Mouse (Mus musculus): Measurements from ENCODE around the gene Hecw2.

The Hecw2 gene

DNA sequence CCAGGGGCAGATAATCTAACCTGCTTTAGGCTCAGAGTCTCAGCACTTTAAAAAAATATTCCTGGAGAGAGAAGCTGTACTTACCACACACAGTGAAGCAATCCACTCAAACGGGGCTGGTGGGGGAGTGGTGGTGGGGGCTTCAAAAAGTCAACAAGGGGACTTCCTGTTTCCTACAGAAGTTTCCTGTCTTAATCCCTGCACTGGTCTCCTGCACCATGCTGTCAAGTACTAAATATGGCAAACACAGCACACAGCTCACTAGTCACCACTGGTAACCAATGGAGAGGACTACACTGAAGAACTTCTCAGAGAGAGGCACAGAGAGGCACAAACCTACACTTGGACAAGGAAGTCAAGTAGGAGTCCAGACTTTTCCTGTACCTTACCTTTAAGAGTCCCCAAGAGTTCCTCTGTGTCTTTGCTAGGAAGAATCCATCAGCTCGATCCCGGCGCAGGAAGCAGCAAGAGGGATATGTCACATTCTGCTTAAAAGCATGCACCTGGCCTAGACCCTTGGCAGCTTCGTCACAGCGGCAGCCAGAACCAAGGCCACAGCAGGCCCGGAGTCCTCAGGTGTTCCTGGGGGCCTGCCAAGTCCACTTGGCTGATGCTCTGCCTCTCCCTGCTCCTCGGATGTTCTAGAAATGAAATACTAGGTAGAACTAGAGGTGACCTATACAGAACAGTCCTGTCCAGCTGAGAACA is 217.0 kb downstream of the Hecw2 start:
- DNase-seq, result peak; percentile 81

DNA sequence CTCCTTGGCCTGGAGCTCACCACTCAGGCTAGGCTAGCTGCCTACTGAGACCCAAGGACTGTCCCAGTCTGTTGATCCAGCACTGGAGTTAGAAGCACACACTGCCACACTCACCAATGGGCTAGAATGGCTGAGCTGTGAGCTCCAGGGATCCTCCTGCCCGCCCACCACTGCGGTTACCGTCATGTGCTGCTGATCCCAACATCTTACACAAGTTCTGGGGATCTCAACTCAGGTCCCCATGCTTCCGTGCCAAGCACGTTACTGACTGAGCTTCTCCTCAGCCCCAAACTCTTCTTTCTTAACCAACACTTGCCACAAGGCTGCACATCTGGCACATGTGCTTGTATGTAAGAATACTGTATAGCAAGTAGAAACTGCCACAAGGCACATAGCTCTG is 218.2 kb downstream of the Hecw2 start:
- no peak for DNase-seq

DNA sequence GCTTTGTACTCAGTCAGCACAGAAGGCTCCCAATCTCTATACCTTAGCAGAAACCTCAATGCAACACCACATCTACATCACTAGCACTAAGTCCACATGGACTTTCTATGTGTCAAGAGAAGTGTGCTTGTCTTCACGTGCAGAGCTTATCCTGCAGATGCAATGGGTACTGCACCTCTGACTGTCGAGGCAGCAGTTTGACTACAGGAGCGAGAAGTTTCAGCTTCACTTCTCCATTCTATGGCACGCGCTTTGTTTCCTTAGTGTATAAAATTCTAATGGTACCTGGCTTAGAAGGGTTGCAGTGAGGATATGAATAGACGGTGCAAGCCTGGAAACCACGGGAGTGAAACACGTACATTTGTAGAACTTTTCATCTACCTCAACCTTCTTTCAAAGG is 218.9 kb downstream of the Hecw2 start:
- DNase-seq, result no peak

DNA sequence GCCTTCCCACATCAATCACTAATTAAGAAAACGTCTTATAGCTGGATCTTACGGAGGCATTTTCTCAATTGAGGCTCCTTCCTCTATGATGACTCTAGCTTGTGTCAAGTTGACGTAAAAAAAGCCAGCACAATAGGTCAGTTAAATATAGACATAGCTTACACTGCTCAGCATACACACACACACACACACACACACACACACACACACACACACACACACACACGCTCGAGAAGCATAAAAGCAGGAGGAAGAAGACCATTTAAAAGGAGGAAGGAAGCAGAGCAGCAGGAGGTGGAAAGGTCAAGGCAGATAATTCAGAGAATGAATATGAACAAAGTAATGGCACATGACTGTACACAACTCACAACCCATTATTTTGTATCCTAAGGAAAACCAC is 220.0 kb downstream of the Hecw2 start:
- DNase-seq, result no peak

DNA sequence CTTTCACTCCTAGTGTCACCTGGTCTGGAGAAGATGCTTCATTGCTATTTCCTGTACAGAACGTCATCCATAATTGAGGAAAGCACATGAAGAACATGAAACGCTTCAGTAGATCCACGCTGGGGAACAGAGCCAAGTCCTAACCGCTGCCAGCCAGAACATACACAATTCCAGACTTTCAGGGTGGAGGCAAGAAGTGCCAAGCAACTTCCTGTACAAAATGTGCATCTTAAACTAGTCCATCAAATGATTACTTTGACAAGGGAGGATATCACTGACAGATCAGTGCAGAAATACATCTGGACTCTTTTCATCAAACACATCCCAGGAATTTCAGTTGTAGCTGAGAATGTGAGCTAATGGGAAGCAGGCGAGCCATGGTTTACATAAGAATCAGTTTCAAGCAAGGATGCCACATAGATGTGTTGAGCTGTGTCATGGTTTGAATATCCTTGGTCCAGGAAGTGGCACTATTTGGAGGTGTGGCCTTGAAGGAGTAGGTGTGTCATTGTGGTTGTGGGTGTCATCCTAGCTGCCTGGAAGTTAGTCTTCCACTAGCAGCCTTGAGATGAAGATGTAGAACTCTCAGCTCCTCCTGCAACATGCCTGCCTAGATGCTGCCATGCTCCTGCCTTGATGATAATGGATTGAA is 224.5 kb downstream of the Hecw2 start:
- DNase-seq, result no peak

DNA sequence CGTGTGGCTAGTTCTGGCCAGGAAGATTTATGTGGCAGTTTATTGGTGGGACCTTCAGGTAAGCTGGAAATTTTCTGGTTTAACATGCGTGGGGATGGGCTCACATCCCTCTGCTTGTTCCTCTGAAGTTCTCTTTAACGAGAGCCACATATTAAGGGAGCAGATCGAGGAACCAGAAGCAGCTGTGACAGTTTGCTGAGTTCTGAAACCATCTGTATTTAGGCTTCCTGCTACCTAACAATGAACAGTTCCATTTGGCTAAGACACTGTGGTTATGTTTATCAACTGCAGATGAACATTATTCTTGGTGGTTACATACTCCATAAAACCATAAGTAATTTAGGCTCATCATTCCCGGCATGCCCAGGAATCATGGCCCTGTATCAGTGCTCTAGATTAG is 242.6 kb downstream of the Hecw2 start:
- DNase-seq, result no peak

DNA sequence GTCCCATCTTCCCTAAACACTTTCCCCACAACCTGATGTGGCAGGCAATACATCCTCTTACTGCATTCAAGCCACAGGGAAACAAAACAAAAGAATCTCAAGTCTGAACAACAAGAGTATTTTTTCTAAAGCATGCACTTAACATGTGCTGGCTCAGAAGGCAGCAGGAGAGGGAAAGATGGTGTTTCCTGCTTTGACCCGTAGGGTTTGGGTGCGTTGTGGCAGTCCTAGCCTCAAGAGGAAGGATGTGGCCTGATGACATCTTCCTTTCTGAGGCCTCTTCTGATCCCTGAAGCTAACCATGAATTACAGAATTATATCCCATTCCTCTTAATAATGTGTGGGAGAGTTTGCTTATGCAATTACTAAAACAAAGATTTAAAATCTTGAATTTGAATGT is 249.2 kb downstream of the Hecw2 start:
- no peak for DNase-seq

DNA sequence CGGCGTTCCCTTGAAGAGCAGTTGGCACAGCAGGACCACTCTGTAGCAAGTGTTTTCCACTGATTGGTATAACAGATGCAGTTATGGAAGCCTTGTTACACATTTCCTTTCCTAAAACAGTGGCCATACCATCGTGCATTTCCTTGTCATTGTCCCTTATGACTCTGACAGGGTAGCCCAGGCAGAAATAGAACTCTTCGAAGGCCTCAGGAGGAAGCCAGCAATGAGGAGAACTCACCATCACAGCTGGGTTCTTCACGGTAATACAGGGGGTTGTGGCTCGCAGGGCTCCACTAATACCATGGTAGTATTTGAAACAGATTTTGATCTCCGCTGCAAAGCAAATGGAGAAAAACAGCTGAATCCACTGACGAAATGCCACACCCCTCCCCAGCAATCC is 252.5 kb downstream of the Hecw2 start:
- no peak for DNase-seq

DNA sequence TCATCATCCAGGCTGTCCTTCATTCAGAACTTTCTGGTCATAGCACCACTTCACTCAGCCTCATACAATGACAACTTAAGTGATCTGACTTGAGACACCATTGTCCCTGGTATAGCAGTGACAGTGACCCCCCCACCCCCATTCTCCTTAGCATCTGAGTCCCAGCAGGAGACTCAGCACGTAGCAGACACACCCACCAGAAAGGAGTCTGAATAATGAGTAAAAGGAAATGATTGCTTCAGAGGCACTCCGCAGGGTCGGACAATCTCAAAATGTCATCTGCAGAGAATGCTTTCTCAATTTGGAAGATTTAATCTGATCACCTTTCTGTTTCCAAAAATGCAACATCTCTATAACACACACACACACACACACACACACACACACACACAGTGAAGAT is 253.4 kb downstream of the Hecw2 start:
- no peak for DNase-seq

DNA sequence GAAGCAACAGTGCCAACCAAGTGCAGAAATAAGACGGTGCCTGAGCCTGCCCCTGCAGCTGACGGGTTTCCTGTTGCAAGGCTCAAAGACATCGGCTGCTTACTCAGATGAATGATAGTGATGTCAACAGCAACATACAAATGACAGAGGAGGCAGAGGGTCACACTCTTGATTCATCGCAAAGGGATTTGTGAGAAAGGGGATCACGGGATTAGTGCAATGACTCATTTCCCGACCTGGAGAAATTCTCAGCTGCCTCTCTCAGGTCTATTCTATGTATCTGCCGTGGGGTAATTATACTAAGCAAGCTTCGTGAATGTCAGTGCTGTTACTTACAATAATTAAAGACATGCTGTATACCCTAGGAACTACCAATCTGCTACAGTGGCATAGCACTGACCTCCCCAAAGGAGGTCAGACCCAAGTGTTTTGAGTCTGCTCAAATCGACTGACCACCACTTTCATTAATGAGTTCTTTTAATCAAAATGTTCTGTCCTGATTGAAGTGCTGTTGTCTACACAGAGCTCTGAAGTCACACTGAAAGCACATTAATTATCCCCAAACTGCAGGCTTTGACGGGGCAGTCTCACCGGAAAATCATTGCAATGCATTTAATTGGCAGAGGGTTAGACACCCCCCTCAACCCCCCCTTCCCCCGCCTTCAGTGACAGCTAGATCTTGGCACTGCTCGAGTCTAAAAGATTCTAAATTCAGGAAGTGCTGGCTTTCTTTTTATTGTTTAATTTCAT is 254.5 kb downstream of the Hecw2 start:
- DNase-seq, result no peak

DNA sequence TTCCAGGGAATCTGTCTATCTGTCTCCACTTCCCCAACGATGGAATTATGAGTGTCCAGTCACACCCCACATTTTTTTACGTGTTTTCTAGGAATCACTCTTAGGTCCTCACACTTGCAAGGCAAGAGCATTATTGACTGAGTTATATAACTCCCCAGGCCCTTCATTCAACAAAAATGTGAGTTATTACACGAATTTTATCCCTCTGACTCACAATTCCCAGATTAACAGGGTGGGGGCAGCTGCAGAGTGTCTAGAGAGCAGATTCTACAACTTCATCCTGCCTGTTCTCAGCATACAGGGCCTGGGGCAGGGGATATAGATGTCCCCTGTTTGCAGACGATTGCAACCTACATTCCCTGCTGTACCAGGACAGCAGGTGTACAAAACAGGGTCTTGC is 255.7 kb downstream of the Hecw2 start:
- no peak for DNase-seq

DNA sequence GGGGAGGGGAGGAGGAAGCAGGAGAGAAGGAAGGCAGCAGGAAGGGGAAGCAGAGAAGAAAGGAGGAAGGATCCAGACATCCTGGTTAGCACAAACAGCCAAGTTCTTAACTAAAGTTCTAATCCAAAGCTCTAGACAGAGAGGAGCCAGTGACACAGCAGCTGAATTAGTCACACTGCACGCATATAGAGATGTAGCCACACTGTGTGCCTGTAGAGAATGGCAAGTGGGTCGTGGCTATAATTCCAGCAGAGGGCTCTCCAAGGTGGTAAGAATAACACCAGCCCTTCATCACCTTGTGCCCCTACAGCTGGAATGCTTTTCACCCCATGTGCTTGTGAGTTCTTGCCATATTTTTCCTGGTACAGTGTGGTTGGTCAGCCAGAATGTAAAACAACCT is 261.7 kb downstream of the Hecw2 start:
- DNase-seq, result no peak

DNA sequence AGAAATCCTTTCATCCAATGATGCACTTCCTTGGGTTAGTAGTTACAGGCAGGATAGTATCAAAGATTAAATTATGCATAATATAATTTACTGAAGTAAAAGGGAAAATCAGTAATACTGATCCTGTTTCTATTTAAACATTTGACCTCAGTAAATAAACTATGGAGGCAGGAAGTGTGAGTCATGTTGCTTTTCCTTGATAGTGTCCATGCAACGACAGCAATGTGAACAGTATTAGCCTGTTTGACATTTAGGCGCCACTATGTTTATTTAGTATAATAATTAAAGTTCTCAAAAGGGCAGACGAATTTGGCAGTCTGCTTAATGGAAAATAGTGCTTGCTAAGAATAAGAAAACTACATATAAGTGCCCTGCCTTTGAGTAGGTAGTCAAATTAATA is 263.7 kb downstream of the Hecw2 start:
- no peak for DNase-seq

DNA sequence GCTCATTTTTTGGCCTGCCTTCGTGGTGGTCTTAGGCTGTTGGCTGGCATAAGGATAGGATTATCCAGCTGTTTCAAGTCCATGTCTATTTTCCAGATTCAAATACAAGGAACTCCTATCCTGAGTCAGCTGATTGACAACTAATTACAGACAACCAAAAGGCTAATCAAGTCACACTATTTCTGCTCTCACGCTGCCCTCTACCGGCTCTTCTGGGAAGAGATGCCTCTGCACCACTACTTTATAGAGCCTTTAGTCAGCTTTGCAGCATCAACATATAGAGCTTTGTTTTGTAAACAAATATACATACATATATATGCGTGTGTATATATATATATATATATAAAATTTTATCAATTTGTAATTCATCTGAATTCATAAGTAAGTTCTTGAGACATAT is 267.4 kb downstream of the Hecw2 start:
- peak; percentile 33 for DNase-seq

DNA sequence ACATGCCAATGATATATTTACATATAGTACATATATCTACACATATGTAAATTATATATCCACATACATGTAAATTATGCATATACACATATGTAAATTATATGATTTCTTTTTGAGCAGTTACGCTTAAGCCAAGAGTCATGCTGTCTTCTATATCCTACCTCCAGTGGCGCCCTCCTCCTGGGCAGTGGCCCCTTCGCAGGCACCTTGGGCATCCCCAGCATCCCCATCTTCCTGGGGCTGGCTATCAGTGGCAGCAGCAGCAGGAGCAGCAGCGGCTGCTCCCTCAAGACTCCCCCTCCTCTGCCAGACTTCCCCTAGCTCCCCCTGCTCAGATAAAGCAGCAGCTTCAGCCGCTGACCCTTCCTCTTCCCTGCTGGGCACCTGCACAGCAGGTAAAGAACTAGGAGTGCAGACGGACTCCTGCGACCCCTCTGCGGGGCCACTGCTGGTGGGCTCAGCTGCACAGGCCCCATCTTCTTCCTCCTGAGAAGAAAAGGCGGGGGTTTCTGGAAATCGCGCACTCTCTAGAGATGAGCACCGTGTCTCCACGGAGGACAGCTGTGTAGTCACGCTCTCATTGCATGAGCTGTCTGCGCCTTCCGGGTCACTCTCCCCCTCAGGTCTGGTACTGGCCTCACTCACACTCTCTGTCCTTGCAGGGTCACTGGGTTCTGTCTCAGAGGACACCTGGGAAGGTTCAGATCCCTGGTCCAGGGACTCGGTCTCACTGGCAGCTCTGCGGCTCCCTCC is 269.6 kb downstream of the Hecw2 start:
- no peak for DNase-seq

DNA sequence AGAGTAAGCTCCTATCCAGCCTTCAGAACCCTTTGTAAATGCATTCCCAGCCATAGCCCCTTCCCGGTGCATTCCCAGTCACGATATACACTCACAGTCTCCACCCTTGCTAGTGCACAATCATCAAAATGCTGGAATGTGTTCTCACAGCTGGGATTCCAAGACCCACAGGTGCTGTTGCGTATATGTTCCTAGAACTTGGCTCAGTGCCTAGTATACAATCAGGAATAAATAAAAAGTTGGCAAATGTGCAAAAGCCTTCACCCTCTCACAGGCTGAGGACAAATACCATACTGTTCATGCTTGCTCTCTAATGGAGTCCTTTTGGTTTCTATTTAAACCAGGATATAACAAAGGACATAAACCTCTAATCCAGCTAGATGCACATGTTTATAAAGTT is 283.1 kb downstream of the Hecw2 start:
- DNase-seq, result no peak

DNA sequence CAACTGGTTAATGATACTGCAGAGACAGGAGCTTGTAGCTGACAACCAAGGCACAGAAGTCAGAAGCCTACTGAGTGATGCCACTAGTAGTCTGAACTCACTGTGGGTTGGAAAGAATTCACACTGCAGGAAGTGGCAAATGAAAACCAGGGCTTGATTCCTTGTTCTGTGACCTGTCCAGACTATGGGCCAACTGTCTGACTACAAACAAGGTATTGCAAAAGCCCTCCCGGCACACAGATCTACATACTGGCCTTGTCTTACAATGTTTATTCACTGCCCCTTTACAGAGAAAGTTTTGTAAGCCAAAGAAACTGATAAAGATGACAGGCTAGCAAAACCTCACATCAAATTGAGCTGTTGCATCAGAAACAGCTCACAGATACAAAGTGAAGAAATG is 284.7 kb downstream of the Hecw2 start:
- no peak for DNase-seq

DNA sequence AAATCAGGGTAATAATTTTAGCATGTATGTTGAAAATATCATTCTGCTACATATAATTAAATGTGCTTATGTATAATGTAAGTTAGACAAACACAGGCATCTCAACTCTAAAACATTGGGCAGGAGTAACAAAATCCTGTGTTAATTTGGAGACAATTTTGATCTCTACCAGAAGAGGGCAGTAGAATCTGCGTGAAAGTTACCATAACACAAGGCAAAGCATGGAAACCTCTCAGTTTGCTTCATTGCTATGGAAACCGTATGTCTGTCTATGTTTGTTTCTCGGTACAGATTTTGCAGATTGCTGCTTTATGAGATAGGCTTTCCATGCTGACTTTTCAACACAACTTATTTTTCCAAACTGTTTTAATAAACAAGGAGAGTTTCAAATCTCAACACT is 285.9 kb downstream of the Hecw2 start:
- peak; percentile 73 for DNase-seq

DNA sequence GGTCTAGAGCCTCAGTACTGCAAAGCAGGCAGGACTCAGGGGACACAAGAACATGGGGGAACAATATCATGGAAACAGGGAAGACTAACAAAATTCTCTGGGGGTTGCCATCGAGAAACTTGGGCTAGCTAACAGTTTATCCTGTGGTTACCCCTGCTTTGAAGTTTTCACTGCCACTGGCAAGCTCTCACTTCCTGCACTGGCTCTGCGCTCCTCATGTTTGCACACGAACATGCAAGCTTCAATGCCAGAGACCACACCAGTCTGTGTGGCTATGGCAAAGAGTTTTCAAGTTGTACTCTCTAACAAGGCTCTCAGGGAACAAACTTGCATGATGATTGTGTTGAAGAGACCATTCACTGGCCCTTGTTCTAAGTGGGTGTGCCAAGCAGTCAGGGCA is 288.8 kb downstream of the Hecw2 start:
- DNase-seq, result no peak

DNA sequence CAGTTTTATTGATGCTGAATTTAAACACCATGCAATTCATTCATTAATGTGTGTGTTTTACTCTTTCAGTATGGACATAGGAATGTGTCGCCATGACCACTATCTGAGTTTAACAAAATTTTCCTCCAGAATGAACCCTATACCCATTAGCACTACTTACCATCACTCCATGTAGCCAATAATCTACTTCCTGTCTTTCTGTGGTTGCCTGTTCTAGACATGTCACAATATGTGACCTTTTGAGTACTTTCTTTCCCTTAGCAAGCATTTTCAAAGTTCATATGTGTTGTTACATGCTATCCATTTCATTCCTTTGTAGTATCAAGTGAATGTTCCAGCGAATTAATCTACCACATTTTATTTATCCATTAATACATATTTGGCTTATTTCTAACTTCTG is 294.6 kb downstream of the Hecw2 start:
- DNase-seq, result no peak

DNA sequence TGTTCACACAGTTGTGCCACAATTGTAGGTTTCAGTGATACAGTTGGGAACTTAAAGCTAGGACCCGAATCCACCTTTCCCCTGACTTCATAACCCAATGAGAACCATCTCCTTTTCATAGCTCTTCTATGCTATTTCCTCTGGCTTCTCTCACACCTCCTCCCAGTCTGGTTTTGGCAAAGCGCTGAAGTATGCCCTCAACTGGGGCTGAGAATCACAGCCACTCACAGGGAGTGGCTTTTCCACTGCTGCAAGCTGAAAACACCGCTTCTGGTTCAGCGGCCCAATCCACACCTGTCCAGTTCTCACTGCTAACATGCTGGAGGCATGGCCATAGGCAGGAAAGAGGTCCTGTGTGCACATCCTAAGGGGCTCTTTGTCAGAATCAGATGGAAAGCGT is 300.7 kb downstream of the Hecw2 start:
- DNase-seq, result no peak

DNA sequence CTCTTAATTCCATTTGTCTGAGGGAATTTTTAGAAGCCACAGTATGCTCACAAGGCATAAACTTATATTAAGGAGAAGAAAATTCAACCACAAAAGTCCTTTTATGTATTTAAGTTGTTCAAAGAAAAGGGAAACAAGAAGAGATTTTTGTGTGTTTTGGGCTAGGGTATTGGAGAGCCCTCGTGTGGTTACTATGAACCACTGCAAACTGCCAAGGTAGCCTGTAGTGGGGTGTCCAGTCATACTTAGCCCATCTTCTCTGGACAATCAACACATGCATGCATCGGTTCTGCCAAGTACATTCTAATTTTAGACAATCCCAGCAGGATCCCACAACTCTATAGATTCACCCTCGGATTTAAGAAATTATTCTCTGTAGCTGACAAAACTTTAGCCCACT is 304.6 kb downstream of the Hecw2 start:
- DNase-seq, result no peak

DNA sequence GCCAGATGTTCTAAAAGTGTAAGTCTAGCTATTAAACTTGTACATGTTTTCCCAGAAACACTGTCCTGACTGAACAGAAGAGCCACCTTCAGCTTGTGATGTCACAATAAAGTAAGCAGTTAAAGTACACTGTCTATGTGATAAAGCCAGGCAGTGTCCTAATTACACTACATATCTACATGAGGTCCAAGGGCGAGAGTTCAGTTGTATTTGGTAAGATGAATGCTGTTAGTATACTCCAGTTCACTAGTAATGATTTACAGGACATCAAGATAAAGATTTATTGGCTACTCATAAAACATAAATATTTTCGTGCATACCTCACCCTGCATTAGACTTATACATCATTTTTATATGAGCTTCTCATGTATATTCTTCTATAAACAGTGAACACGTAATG is 305.2 kb downstream of the Hecw2 start:
- no peak for DNase-seq

DNA sequence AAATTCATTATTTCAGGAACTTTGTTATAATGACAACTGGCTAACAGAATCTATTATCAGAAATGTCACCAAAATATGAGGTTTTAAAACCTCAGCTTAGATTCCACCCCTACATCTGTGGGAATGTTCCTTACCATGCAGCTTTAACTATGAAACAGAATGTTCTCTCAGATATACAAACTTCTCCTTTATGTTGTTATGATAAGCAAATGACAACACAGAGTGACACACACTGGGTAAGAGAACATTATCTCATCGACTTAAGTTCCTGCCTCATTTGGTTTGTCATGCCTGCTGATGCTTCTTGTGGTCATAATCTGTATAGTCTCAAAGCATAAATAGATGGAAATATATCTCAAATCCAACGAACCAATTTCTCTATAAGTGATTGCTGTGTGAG is 312.5 kb downstream of the Hecw2 start:
- no peak for DNase-seq
